In genomic region chr19:36585505-36585904, GRCm38 (mm10) we compare ENCODE assay signal across 1 mouse cellular context.
TF ChIP-seq lines count a peak whose summit lies in the region.

No protein-coding gene starts in this region.

TF ChIP-seq in MEL, 35 proteins besides CTCF, POLR2A, EP300 and RAD21:
- TF ChIP-seq BHLHE40 (IDR thresholded peaks at IDR 0.05; ENCODE audit: borderline replicate concordance, low read depth, low read length) (no peak), TAL1 (IDR thresholded peaks at IDR 0.05; ENCODE audit: low read length) (no peak)
